Mouse (Mus musculus): ENCODE results near the gene Pter.

The Pter gene

GRCm38 (mm10) chr2:13009261-13009972 is 85.6 kb downstream of the Pter start:
- DNase-seq (ENCODE audit: low spot score), result no peak

- DNase-seq (ENCODE audit: low spot score), result no peak
These were observed 86.2 kb downstream of the Pter start for GRCm38 (mm10) chr2:13010030-13010459.

- peak; percentile 30 for DNase-seq (ENCODE audit: low spot score)
These were observed 86.9 kb downstream of the Pter start for GRCm38 (mm10) chr2:13010460-13011341.

GRCm38 (mm10) chr2:13011472-13011871 is 87.6 kb downstream of the Pter start, which contains the start of gene C1ql3:
Gene C1ql3 (minus strand): TSS chr2:13011806.
- DNase-seq (ENCODE audit: low spot score), result peak; percentile 3

- DNase-seq (ENCODE audit: low spot score), result no peak
These were observed 88.1 kb downstream of the Pter start for GRCm38 (mm10) chr2:13011973-13012372.

GRCm38 (mm10) chr2:13018382-13018781 is 94.5 kb downstream of the Pter start:
- DNase-seq (ENCODE audit: low spot score), result no peak

GRCm38 (mm10) chr2:13018861-13019260 is 95.0 kb downstream of the Pter start:
- DNase-seq (ENCODE audit: low spot score), result no peak

- DNase-seq (ENCODE audit: low spot score), result no peak
These were observed 114.9 kb downstream of the Pter start for GRCm38 (mm10) chr2:13038772-13039171.

- DNase-seq (ENCODE audit: low spot score), result no peak
These were observed 115.9 kb downstream of the Pter start for GRCm38 (mm10) chr2:13039785-13040184.

GRCm38 (mm10) chr2:13044555-13044954 is 120.7 kb downstream of the Pter start:
- no peak for DNase-seq (ENCODE audit: low spot score)

- DNase-seq (ENCODE audit: low spot score), result no peak
These were observed 124.8 kb downstream of the Pter start for GRCm38 (mm10) chr2:13048649-13049048.

All from urinary bladder, postnatal 14 days (tissue).